Mouse (Mus musculus) lung, embryonic 16.5 days (tissue): ENCODE results near the gene Omt2a. TPM values are rescaled to one million over a fixed set of nuclear protein-coding genes. Genes with fewer than 3 reads are reported as not detected.
"Not testable (repeated sequence)": the region's sequence is repeated elsewhere in the genome, so short reads cannot be mapped to it uniquely, and the experiment has no call there.

Source experiments
- ATAC-seq: fragments of 200-750 bp; cut with Nextera tagmentation; 2 replicates; pipeline ENCODE4 v1.8.0; 2017; ENCODE audit warnings: low read depth, mild to moderate bottlenecking, moderate library complexity
- H3K27ac ChIP-seq: fragments of 300-500 bp; sonication (generic); 2 replicates; pipeline ENCODE4 v1.5.1; 2014; ENCODE audit warnings: mild to moderate bottlenecking, control low read depth, low read length
- H3K27me3 ChIP-seq: fragments of 300-500 bp; sonication (generic); 2 replicates; pipeline ENCODE4 v1.6.1; 2014; ENCODE audit warnings: low read depth, low read length, mixed read lengths; ENCODE audit not compliant: control insufficient read depth, insufficient read depth
- H3K36me3 ChIP-seq: fragments of 300-500 bp; sonication (generic); 2 replicates; pipeline ENCODE4 v1.6.1; 2014; ENCODE audit warnings: low read length; ENCODE audit not compliant: control insufficient read depth, insufficient read depth
- H3K4me1 ChIP-seq: fragments of 300-500 bp; sonication (generic); replicated peaks from 2 replicates; pipeline ENCODE4 v1.6.1; 2014; ENCODE audit warnings: low read length, mixed read lengths; ENCODE audit not compliant: control insufficient read depth, insufficient read depth
- H3K4me2 ChIP-seq: fragments of 300-500 bp; sonication (generic); 2 replicates; pipeline ENCODE4 v1.6.1; 2014; ENCODE audit warnings: low read depth, low read length, control low read depth
- H3K4me3 ChIP-seq: fragments of 300-500 bp; sonication (generic); 2 replicates; pipeline ENCODE4 v1.5.1; 2014; ENCODE audit warnings: mild to moderate bottlenecking, low read length, control low read depth
- H3K9ac ChIP-seq: fragments of 300-500 bp; sonication (generic); 2 replicates; pipeline ENCODE4 v1.6.1; 2014; ENCODE audit warnings: low read length, control low read depth
- H3K9me3 ChIP-seq: fragments of 300-500 bp; sonication (generic); 2 replicates; pipeline ENCODE4 v1.6.1; 2016; ENCODE audit warnings: low read length; ENCODE audit not compliant: control insufficient read depth
- WGBS: fragments of 180-500 bp; shearing (Covaris S2); extraction: QIAGEN DNeasy Blood & Tissue Kit; methylation state at CpG from one replicate; pipeline ENCODE4 v1.1.7; 2014; 5-methylcytosine and 5-hydroxymethylcytosine counted together
- polyA plus RNA-seq: library from polyadenylated mRNA; unstranded; fragments of >200 nt; fragmentation: Nextera tagmentation; extraction: Ambion mirVana; gene quantifications from 2 replicates; pipeline ENCODE4 v1.2.1, GENCODE M21; 2015

Gene Omt2a
- polyA plus RNA-seq, 1 experiment from 2014 or later: not detected

- not testable (repeated sequence) for H3K27ac ChIP-seq, H3K4me3 ChIP-seq, H3K27me3 ChIP-seq, H3K9me3 ChIP-seq, H3K9ac ChIP-seq, H3K36me3 ChIP-seq, H3K4me1 ChIP-seq, H3K4me2 ChIP-seq
- peak; percentile 65; the same call in 1 of the 2 replicates for ATAC-seq
- WGBS: 58% methylated on average over 4 of the region's 4 CpGs
Observed at GRCm38 (mm10) chr9:78282002-78282711, 32.4 kb downstream of the Omt2a start.

GRCm38 (mm10) chr9:78270945-78271344, 43.7 kb downstream of the Omt2a start:
- H3K4me1 ChIP-seq, H3K27me3 ChIP-seq, H3K4me2 ChIP-seq, H3K27ac ChIP-seq, ATAC-seq, H3K9me3 ChIP-seq, H3K4me3 ChIP-seq, H3K36me3 ChIP-seq, H3K9ac ChIP-seq: not testable (repeated sequence)
- WGBS: 71% methylated on average over 3 of the region's 3 CpGs

Other genes with a start within 250 kb of the Omt2a start
- gene Fbxo9, start 205.7 kb downstream of the Omt2a start, polyA plus RNA-seq: 38.6 and 42.9 TPM in 2 replicates
- 18.7 and 21.2 TPM in 2 replicates for gene Ick, start 205.6 kb downstream of the Omt2a start, polyA plus RNA-seq
- gene Gsta4, start 132.0 kb downstream of the Omt2a start, polyA plus RNA-seq: 87.5 and 105 TPM in 2 replicates
- gene Gsta1, start 84.1 kb downstream of the Omt2a start, polyA plus RNA-seq: not detected in 2 replicates
- gene Gm3776, start 57.7 kb downstream of the Omt2a start, polyA plus RNA-seq: 0.25 TPM in 1 of 2 replicates, not detected in the other
- not detected in 2 replicates for gene Gm10639, start 24.9 kb downstream of the Omt2a start, polyA plus RNA-seq
- not detected in 2 replicates for gene Omt2b, start 12.8 kb upstream of the Omt2a start, polyA plus RNA-seq
- 0.33 TPM in 1 of 2 replicates, not detected in the other for gene Gsta2, start 41.0 kb upstream of the Omt2a start, polyA plus RNA-seq
- 0.44 TPM in 1 of 2 replicates, not detected in the other for gene Dppa5a, start 53.4 kb upstream of the Omt2a start, polyA plus RNA-seq
- 2.8 and 3.1 TPM in 2 replicates for gene Ooep, start 63.9 kb upstream of the Omt2a start, polyA plus RNA-seq
- 0.11 and 0.13 TPM in 2 replicates for gene Ddx43, start 81.0 kb upstream of the Omt2a start, polyA plus RNA-seq
- 1.9 and 2.7 TPM in 2 replicates for gene Cgas, start 128.4 kb upstream of the Omt2a start, polyA plus RNA-seq
- 22.5 and 22.8 TPM in 2 replicates for gene Mto1, start 133.4 kb upstream of the Omt2a start, polyA plus RNA-seq
- gene Gm17324, start 134.0 kb upstream of the Omt2a start, polyA plus RNA-seq: 1.0 and 1.3 TPM in 2 replicates
- 4,476 and 4,740 TPM in 2 replicates for gene Eef1a1, start 174.4 kb upstream of the Omt2a start, polyA plus RNA-seq